Mouse (Mus musculus) embryonic facial prominence, embryonic 11.5 days (tissue): ENCODE results near the gene Mdm2. TPM values are rescaled to one million over a fixed set of nuclear protein-coding genes. Genes with fewer than 3 reads are reported as not detected.
"Not testable (repeated sequence)": the region's sequence is repeated elsewhere in the genome, so short reads cannot be mapped to it uniquely, and the experiment has no call there.

Experiments
- ATAC-seq: fragments of 200-750 bp; cut with Nextera tagmentation; replicated peaks from 2 replicates; pipeline ENCODE4 v1.8.0; 2017; ENCODE audit warnings: low read depth; ENCODE audit not compliant: insufficient number of reproducible peaks, low FRiP score, low TSS enrichment
- DNase-seq: peaks from one replicate; pipeline ENCODE4 v3.0.0-alpha.2; 2015; ENCODE audit warnings: low spot score
- H3K27ac ChIP-seq: fragments of 300-500 bp; sonication (generic); replicated peaks from 2 replicates; pipeline ENCODE4 v1.5.1; 2014; ENCODE audit warnings: mild to moderate bottlenecking, low read depth, low read length, control low read depth
- H3K27me3 ChIP-seq: fragments of 300-500 bp; sonication (generic); 2 replicates; pipeline ENCODE4 v1.6.1; 2014; ENCODE audit warnings: mild to moderate bottlenecking, low read length, moderate library complexity, mixed read lengths; ENCODE audit not compliant: control insufficient read depth, insufficient read depth
- H3K36me3 ChIP-seq: fragments of 300-500 bp; sonication (generic); replicated peaks from 2 replicates; pipeline ENCODE4 v1.6.1; 2014; ENCODE audit warnings: low read depth, mild to moderate bottlenecking, low read length, moderate library complexity, mixed read lengths; ENCODE audit not compliant: control insufficient read depth, insufficient read depth
- H3K4me1 ChIP-seq: fragments of 300-500 bp; sonication (generic); 2 replicates; pipeline ENCODE4 v1.6.1; 2014; ENCODE audit warnings: low read length, mixed read lengths; ENCODE audit not compliant: control insufficient read depth, insufficient read depth
- H3K4me2 ChIP-seq: fragments of 300-500 bp; sonication (generic); 2 replicates; pipeline ENCODE4 v1.6.1; 2014; ENCODE audit warnings: low read depth, mild to moderate bottlenecking, control low read depth, low read length, moderate library complexity
- H3K4me3 ChIP-seq: fragments of 300-500 bp; sonication (generic); 2 replicates; pipeline ENCODE4 v1.5.1; 2014; ENCODE audit warnings: low read depth, low read length, control low read depth
- H3K9ac ChIP-seq: fragments of 300-500 bp; sonication (generic); replicated peaks from 2 replicates; pipeline ENCODE4 v1.6.1; 2014; ENCODE audit warnings: mild to moderate bottlenecking, control low read depth, low read length
- H3K9me3 ChIP-seq: fragments of 300-500 bp; sonication (generic); replicated peaks from 2 replicates; pipeline ENCODE4 v1.6.1; 2016; ENCODE audit warnings: mild to moderate bottlenecking, low read length, inconsistent platforms, mixed read lengths; ENCODE audit not compliant: control insufficient read depth
- WGBS: fragments of 180-500 bp; shearing (Covaris S2); extraction: QIAGEN DNeasy Blood & Tissue Kit; methylation state at CpG from one replicate; pipeline ENCODE4 v1.1.7; 2014; 5-methylcytosine and 5-hydroxymethylcytosine counted together
- polyA plus RNA-seq: library from polyadenylated mRNA; unstranded; fragments of >200 nt; fragmentation: Nextera tagmentation; extraction: Ambion mirVana; gene quantifications from 2 replicates; pipeline ENCODE4 v1.2.1, GENCODE M21; 2014

The Mdm2 gene
- polyA plus RNA-seq, 1 experiment from 2014 or later, result 47.7 TPM

- Histone ChIP-seq H3K4me3 (no peak overlapping the region), H3K27me3 (no peaks in the 10 kb centered on the region), H3K9ac (no peak overlapping the region), H3K9me3 (no peaks in the 10 kb centered on the region), H3K27ac (no peak overlapping the region), H3K4me2 (no peak overlapping the region), H3K4me1 (no peaks in the 10 kb centered on the region; the same call in 1 of the 2 replicates), H3K36me3 (peaks cover 5% of the 10 kb centered on the region; the same call in 1 of the 2 replicates)
- 90% methylated on average over 15 of the region's 15 CpGs for WGBS
- no peak for ATAC-seq
- no peak for DNase-seq
Observed at GRCm38 (mm10) chr10:117738928-117739647, 28.5 kb upstream of the Mdm2 start.

- Histone ChIP-seq H3K4me1 (no peaks in the 10 kb centered on the region; the same call in 1 of the 2 replicates), H3K4me3 (no peak overlapping the region), H3K9me3 (no peaks in the 10 kb centered on the region), H3K4me2 (no peak overlapping the region), H3K27ac (no peak overlapping the region), H3K36me3 (peaks cover 5% of the 10 kb centered on the region; the same call in 1 of the 2 replicates), H3K9ac (no peak overlapping the region), H3K27me3 (no peaks in the 10 kb centered on the region)
- DNase-seq, result no peak
- no peak for ATAC-seq
- WGBS, result 81% methylated on average over 13 of the region's 13 CpGs
Observed at GRCm38 (mm10) chr10:117738140-117738921, 27.8 kb upstream of the Mdm2 start.

GRCm38 (mm10) chr10:117737498-117737897 lies 26.9 kb upstream of the Mdm2 start:
- H3K36me3 ChIP-seq, H3K27me3 ChIP-seq, H3K9ac ChIP-seq, H3K4me1 ChIP-seq, H3K4me3 ChIP-seq, H3K9me3 ChIP-seq, H3K27ac ChIP-seq, ATAC-seq, DNase-seq, H3K4me2 ChIP-seq: not testable (repeated sequence)
- 95% methylated on average over 8 of the region's 8 CpGs for whole genome bisulfite sequencing

GRCm38 (mm10) chr10:117737075-117737474 lies 26.5 kb upstream of the Mdm2 start:
- Histone ChIP-seq H3K9me3 (no peaks in the 10 kb centered on the region), H3K4me2 (no peak overlapping the region), H3K36me3 (peaks cover 5% of the 10 kb centered on the region; the same call in 1 of the 2 replicates), H3K4me1 (no peaks in the 10 kb centered on the region; the same call in 1 of the 2 replicates), H3K27me3 (no peaks in the 10 kb centered on the region), H3K4me3 (no peak overlapping the region), H3K27ac (no peak overlapping the region), H3K9ac (no peak overlapping the region)
- ATAC-seq (no peak), DNase-seq (no peak)
- WGBS, result 80% methylated on average over 4 of the region's 4 CpGs

- H3K36me3 ChIP-seq, result peaks cover 5% of the 10 kb centered on the region; the same call in 1 of the 2 replicates
- DNase-seq (no peak), ATAC-seq (no peak)
- H3K27ac ChIP-seq, result no peak overlapping the region
- H3K9me3 ChIP-seq, result no peaks in the 10 kb centered on the region
- 85% methylated on average over 5 of the region's 5 CpGs for WGBS
- no peak overlapping the region for H3K9ac ChIP-seq
- no peaks in the 10 kb centered on the region; the same call in 1 of the 2 replicates for H3K4me1 ChIP-seq
- no peak overlapping the region for H3K4me2 ChIP-seq
- no peak overlapping the region for H3K4me3 ChIP-seq
- no peaks in the 10 kb centered on the region for H3K27me3 ChIP-seq
Observed at GRCm38 (mm10) chr10:117736573-117736972, 26.0 kb upstream of the Mdm2 start.

DNA sequence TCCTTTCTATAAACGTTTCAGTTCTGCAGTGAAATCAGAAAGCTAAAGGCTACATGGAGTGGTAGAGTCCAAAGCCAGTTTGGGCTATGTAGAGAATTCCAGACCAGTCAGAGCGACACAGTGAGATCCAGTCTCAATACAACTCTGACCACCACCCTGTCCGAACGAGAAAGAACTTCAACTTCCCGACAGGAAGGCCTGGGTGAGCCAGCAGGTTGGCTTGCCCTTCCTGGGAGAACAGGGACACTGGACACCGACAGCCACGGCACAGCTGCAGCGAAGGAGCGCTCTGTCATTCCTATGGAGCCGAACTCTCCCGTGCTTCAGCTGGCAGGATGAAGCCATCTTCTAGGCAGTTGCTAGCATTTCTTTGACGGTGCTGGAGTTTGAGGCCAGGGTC lies 24.8 kb upstream of the Mdm2 start:
- H3K4me3 ChIP-seq, H3K4me2 ChIP-seq, H3K36me3 ChIP-seq, ATAC-seq, H3K9ac ChIP-seq, H3K4me1 ChIP-seq, DNase-seq, H3K27ac ChIP-seq, H3K9me3 ChIP-seq, H3K27me3 ChIP-seq: not testable (repeated sequence)
- WGBS, result 89% methylated on average over 11 of the region's 12 CpGs

- not testable (repeated sequence) for H3K9me3 ChIP-seq, ATAC-seq, H3K27ac ChIP-seq, H3K4me1 ChIP-seq, H3K4me3 ChIP-seq, H3K27me3 ChIP-seq, H3K4me2 ChIP-seq, DNase-seq, H3K9ac ChIP-seq, H3K36me3 ChIP-seq
- WGBS, result 86% methylated on average over 9 of the region's 10 CpGs
Observed at GRCm38 (mm10) chr10:117734104-117734852, 23.7 kb upstream of the Mdm2 start.
